Comparison of ENCODE assay signal across 22 mouse cellular contexts in genomic region chr2:77098769-77099168, GRCm38 (mm10).
DNase-seq lines count a peak whose midpoint lies in the region; ATAC-seq and TF ChIP-seq lines count a peak whose summit lies in the region.
"Had no signal": no experiment of that assay in that cellular context is flagged by ENCODE, and none has a peak within 500 bp of the region (broad histone marks: within the 10 kb centered on the region; RNA-seq: fewer than 3 reads in every experiment).

No protein-coding gene starts in this region.

- no peak for TF ChIP-seq CTCF in lung, postnatal 0 days (IDR thresholded peaks at IDR 0.05)

- H3K27ac ChIP-seq in heart, embryonic 10.5 days = no peak overlapping the region
- H3K27ac ChIP-seq in kidney, embryonic 15.5 days = peak overlapping the region; percentile 51; the same call in 1 of the 2 replicates
- peak overlapping the region; percentile 49; the same call in 1 of the 2 replicates for H3K27ac ChIP-seq in kidney, embryonic 16.5 days (ENCODE audit: low read length)
- H3K27ac ChIP-seq in lung, postnatal 0 days (ENCODE audit: low read length) = no peak overlapping the region

- peak; percentile 44 for DNase-seq in heart, adult 11 months
- DNase-seq in heart, embryonic 10.5 days (ENCODE audit: low spot score) = no peak
- DNase-seq in kidney, postnatal 10 days = no peak
- DNase-seq in kidney, adult 18-20 months = no peak
- DNase-seq in lung, postnatal 0 days (ENCODE audit: low spot score) = peak; percentile 47
- DNase-seq in lung, postnatal 36 days = no peak
- DNase-seq: adrenal gland, adult 2 months; adrenal gland, adult 8-10 months; adrenal gland, postnatal 10 days; adrenal gland, postnatal 14 days; adrenal gland, postnatal 25 days; adrenal gland, postnatal 36 days; B cell, adult 2 months; cerebellum, adult 11 months; cerebellum, adult 11-12 months had no signal

- no peaks in the 10 kb centered on the region for H3K9me3 ChIP-seq in heart, embryonic 10.5 days
- no peaks in the 10 kb centered on the region for H3K9me3 ChIP-seq in kidney, embryonic 15.5 days (replicated peaks)
- no peaks in the 10 kb centered on the region for H3K9me3 ChIP-seq in kidney, embryonic 16.5 days (ENCODE audit: low read length)
- no peaks in the 10 kb centered on the region for H3K9me3 ChIP-seq in lung, postnatal 0 days (ENCODE audit: low read length)

- H3K9ac ChIP-seq in kidney, embryonic 15.5 days = no peak overlapping the region
- H3K9ac ChIP-seq in kidney, embryonic 16.5 days (replicated peaks; ENCODE audit: low read length) = no peak overlapping the region
- no peak overlapping the region for H3K9ac ChIP-seq in lung, postnatal 0 days (replicated peaks; ENCODE audit: low read depth)

- no peak for ATAC-seq in kidney, embryonic 15.5 days (replicated peaks; ENCODE audit: low FRiP score)
- no peak for ATAC-seq in kidney, embryonic 16.5 days (ENCODE audit: low FRiP score, low TSS enrichment)
- ATAC-seq in lung, postnatal 0 days = peak; percentile 77
- ATAC-seq: activated CD4-positive, CD25-positive, alpha-beta regulatory T cell, adult 4 months; CD4-positive, CD25-positive, alpha-beta regulatory T cell, adult 4 months; Patski had no signal

- no peaks in the 10 kb centered on the region for H3K4me1 ChIP-seq in heart, embryonic 10.5 days
- no peaks in the 10 kb centered on the region for H3K4me1 ChIP-seq in kidney, embryonic 15.5 days
- H3K4me1 ChIP-seq in kidney, embryonic 16.5 days (ENCODE audit: insufficient read depth, low read length) = no peaks in the 10 kb centered on the region
- H3K4me1 ChIP-seq in lung, postnatal 0 days (ENCODE audit: insufficient read depth, low read depth, low read length) = no peaks in the 10 kb centered on the region

- TF ChIP-seq EP300 in lung, postnatal 0 days (IDR thresholded peaks at IDR 0.05) = peak; percentile 86

- H3K36me3 ChIP-seq in heart, embryonic 10.5 days = peaks cover 49% of the 10 kb centered on the region
- H3K36me3 ChIP-seq in kidney, embryonic 15.5 days = no peaks in the 10 kb centered on the region
- H3K36me3 ChIP-seq in kidney, embryonic 16.5 days (ENCODE audit: insufficient read depth, low read length) = no peaks in the 10 kb centered on the region
- no peaks in the 10 kb centered on the region for H3K36me3 ChIP-seq in lung, postnatal 0 days (ENCODE audit: insufficient read depth, low read length)
- H3K36me3 ChIP-seq: G1E had no signal

- H3K4me2 ChIP-seq in kidney, embryonic 15.5 days = no peak overlapping the region
- no peak overlapping the region for H3K4me2 ChIP-seq in kidney, embryonic 16.5 days (replicated peaks; ENCODE audit: low read depth, low read length)
- H3K4me2 ChIP-seq in lung, postnatal 0 days (replicated peaks; ENCODE audit: low read depth, low read length) = no peak overlapping the region

- H3K27me3 ChIP-seq in heart, embryonic 10.5 days (ENCODE audit: insufficient read depth, poor library complexity, severe bottlenecking) = no peaks in the 10 kb centered on the region
- no peaks in the 10 kb centered on the region for H3K27me3 ChIP-seq in kidney, embryonic 15.5 days
- H3K27me3 ChIP-seq in kidney, embryonic 16.5 days (ENCODE audit: insufficient read depth, low read length) = no peaks in the 10 kb centered on the region
- H3K27me3 ChIP-seq in lung, postnatal 0 days (replicated peaks; ENCODE audit: insufficient read depth, low read length) = no peaks in the 10 kb centered on the region
- H3K27me3 ChIP-seq: CH12.LX, Patski had no signal

- WGBS in heart, embryonic 10.5 days = 90% methylated on average over 3 of the region's 3 CpGs
- 81% methylated on average over 3 of the region's 3 CpGs for WGBS in kidney, embryonic 15.5 days
- 79% methylated on average over 3 of the region's 3 CpGs for WGBS in kidney, embryonic 16.5 days
- 87% methylated on average over 3 of the region's 3 CpGs for WGBS in lung, postnatal 0 days

- H3K4me3 ChIP-seq in heart, embryonic 10.5 days = no peak overlapping the region
- H3K4me3 ChIP-seq in kidney, embryonic 15.5 days (replicated peaks) = no peak overlapping the region
- no peak overlapping the region for H3K4me3 ChIP-seq in kidney, embryonic 16.5 days (ENCODE audit: low read length)
- no peak overlapping the region for H3K4me3 ChIP-seq in lung, postnatal 0 days (ENCODE audit: low read depth, low read length)

Comparison
In these comparisons a context has a peak if more than half of its experiments do, and no peak if none do; other contexts are left out.
1. DNase-seq: peak in heart, adult 11 months (single experiment) and lung, postnatal 0 days (single experiment); none in heart, embryonic 10.5 days (single experiment), kidney, postnatal 10 days (single experiment), kidney, adult 18-20 months (single experiment) and lung, postnatal 36 days (single experiment).
2. H3K27ac ChIP-seq: peak in kidney, embryonic 15.5 days (single experiment) and kidney, embryonic 16.5 days (single experiment); none in heart, embryonic 10.5 days (single experiment) and lung, postnatal 0 days (single experiment).